Mouse (Mus musculus) lung, adult 2 months (tissue): ENCODE results near the gene Rbfox3.

Source experiments
- CTCF ChIP-seq: fragments of 200-500 bp; IDR thresholded peaks from 2 replicates; pipeline ENCODE4 v1.5.1; 2011; ENCODE audit warnings: mild to moderate bottlenecking, low read length, control low read depth; ENCODE audit not compliant: insufficient read depth
- POLR2A ChIP-seq: fragments of 200-500 bp; IDR thresholded peaks from 2 replicates; pipeline ENCODE4 v1.6.1; 2011; ENCODE audit warnings: low read depth, mild to moderate bottlenecking, control low read depth, low read length, borderline replicate concordance; ENCODE audit errors: extremely low read depth

DNA sequence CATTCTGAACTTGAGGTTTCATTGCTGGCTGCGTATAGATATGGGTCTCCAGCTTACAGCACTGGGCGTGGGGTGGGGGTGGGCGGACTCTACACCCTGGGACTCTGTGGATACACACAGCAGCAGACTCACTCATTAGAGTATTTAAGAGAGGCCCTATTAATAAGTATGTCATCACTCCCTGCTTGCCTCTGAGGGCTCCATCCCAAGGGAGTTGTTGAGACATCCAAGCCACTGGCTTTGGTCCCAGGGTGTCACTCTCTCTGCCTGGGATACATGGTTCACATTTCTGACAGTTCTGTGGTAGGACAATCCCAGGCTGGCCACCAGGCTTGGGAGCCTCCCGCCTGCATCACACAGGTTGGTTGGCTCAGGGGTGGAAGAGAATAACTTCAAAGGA is 174.4 kb downstream of the Rbfox3 start:
- no peak for TF ChIP-seq CTCF
- TF ChIP-seq POLR2A, result no peak
